Mouse (Mus musculus) thymus, postnatal 10 days (tissue): Measurements from ENCODE around the gene Gm13304.
"Not testable (repeated sequence)": the region's sequence is repeated elsewhere in the genome, so short reads cannot be mapped to it uniquely, and the experiment has no call there.

Experiments
- DNase-seq, 2 experiments: peaks; one replicate each; pipeline ENCODE4 v3.0.0; 2021; ENCODE audit warnings: low spot score in 2 of 2

The Gm13304 gene

GRCm38 (mm10) chr4:42114517-42114916 lies at the start of gene Gm13304:
Gene Gm13304, plus strand, starts transcription at chr4:42114817.
- DNase-seq: not testable (repeated sequence)

- not testable (repeated sequence) for DNase-seq
These were observed 23.7 kb upstream of the Gm13304 start, which contains the start of gene Gm3893 for GRCm38 (mm10) chr4:42090907-42091306. Gene Gm3893, plus strand, starts transcription at chr4:42091207.

- not testable (repeated sequence) for DNase-seq
These were observed 38.5 kb downstream of the Gm13304 start, which contains the start of gene Gm13306 for GRCm38 (mm10) chr4:42153136-42153535. Gene Gm13306, plus strand, starts transcription at chr4:42153436.
